Mouse (Mus musculus) thymus, adult 2 months (tissue): ENCODE data around the gene Klc3.

Experiments used
- CTCF ChIP-seq: fragments of 200-500 bp; IDR thresholded peaks from 2 replicates; pipeline ENCODE4 v1.5.1; 2012; ENCODE audit warnings: mild to moderate bottlenecking, control low read depth, low read length, moderate library complexity, borderline replicate concordance; ENCODE audit not compliant: control insufficient read depth, poor library complexity, insufficient read depth; ENCODE audit errors: extremely low read depth
- POLR2A ChIP-seq: fragments of 200-500 bp; IDR thresholded peaks from 2 replicates; pipeline ENCODE4 v1.6.1; 2012; ENCODE audit warnings: mild to moderate bottlenecking, low read length, control low read depth, moderate library complexity; ENCODE audit not compliant: control insufficient read depth, poor library complexity, insufficient read depth; ENCODE audit errors: extremely low read depth

DNA sequence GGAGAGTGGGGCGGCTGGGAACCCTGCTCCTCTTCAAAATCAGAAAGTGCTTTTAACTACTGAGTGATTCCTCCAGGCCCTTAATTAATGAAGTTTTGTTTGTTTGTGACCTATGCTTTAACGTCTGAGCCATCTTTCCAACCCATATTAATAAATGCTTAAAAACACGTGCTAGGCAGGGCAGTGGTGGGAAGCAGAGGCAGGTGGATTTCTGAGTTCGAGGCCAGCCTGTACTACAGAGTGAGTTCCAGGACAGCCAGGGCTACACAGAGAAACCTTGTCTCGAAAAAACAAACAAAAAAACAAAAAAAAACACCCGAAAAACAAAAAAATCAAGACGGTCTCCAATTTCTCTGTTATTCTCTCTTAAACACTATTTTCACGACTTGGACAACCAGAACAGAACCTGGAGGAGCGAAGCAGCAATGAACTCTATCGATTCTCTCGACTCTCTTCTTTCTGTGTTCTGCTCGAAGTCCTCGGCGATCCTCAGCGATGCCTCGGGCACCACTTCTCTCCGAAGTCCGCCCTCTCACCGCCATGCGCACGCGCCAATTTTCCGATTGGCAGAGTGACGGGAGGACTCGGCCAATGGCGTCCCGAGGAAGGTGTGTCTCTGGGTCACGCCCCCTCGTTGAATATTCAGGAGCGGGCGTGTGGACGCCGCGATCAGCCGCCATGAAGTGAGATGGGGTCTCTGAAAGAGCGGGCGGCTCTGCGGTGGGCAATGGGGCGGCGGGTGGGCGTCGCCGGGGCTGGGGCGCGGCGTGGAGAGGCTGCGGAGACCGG is 22.3 kb downstream of the Klc3 start, which contains the start of gene Ercc2:
- TF ChIP-seq CTCF (no peak), POLR2A (no peak)
